Mouse (Mus musculus): Measurements from ENCODE around the gene Src. TPM values are rescaled to one million over a fixed set of nuclear protein-coding genes. Genes with fewer than 3 reads are reported as not detected.

The Src gene
- polyA plus RNA-seq, 1 experiment from 2014 or later = 34.3 TPM

DNA sequence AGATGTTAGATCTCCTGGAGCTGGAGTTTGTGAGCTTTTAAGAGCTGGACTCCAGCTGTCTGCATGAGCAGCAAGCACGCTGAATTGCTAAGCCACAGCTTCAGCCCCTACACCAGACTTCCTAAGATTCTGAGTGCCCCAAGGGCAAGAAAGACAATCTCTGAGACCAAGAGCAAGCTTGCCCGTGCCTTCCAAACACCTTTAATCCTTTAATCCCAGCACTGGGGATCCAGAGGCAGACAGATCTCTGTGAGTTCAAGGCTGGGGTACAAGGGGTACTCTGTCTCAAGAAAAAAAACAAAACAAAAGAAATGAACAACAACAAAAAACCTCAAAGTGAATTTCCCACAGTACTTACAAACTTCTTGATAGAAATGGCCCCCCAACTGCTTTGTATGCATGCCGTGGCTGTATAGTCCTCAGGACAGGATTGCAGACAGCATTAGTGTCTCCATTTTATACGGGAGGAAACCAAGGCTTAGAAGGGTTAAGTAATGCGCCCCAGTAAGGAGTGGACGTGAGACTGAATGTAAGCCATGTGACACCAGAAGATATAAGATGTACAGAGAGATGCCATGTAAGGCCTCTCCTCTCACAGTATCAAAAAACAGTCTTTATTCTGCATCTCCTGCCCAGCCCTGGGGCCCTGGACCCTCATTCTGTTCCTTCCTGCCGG is 68.9 kb downstream of the Src start:
- Histone ChIP-seq H3K27me3 (ENCODE audit: control insufficient read depth, insufficient read depth, low read length) (no peaks in the 10 kb centered on the region), H3K9me3 (ENCODE audit: control insufficient read depth, low read length) (no peaks in the 10 kb centered on the region), H3K4me3 (replicated peaks; ENCODE audit: low read depth, low read length) (no peak overlapping the region), H3K36me3 (ENCODE audit: control insufficient read depth, insufficient read depth, low read length) (no peaks in the 10 kb centered on the region), H3K9ac (replicated peaks; ENCODE audit: low read length) (peak overlapping the region; percentile 31; the same call in 1 of the 2 replicates), H3K4me1 (ENCODE audit: control insufficient read depth, insufficient read depth, low read length) (peaks cover 27% of the 10 kb centered on the region), H3K27ac (replicated peaks; ENCODE audit: low read depth, low read length) (peak overlapping the region; percentile 92), H3K4me2 (ENCODE audit: low read length) (peak overlapping the region; percentile 29; the same call in 1 of the 2 replicates)
- 9% methylated on average over 7 of the region's 7 CpGs for WGBS
- peak; percentile 14; the same call in 1 of the 2 replicates for ATAC-seq (ENCODE audit: low FRiP score, low TSS enrichment)
- DNase-seq = no peak

DNA sequence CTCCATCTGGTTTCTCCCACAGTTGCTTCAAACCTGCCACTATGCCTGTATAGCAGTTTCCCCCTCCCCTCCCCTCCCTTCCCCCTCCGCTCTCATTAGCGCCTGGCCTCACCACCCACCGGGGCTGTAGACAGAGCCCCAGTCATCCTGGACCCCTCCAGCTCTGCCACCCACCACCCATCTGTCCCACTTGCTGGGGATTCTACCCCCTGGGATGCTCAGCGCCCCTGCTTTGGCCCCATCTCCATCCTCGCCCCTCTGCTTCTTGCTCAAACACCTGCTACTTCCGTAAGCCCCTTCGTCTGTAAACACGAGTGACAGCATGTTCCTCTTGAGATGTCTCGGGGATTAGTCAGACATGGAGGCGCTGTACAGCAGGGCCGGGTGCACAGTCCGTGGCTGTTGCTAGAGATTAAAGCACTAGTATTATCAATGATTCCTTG is 69.5 kb downstream of the Src start:
- Histone ChIP-seq H3K4me1 (ENCODE audit: control insufficient read depth, insufficient read depth, low read length) (peaks cover 21% of the 10 kb centered on the region), H3K4me2 (ENCODE audit: low read length) (peak overlapping the region; percentile 29), H3K27me3 (ENCODE audit: control insufficient read depth, insufficient read depth, low read length) (no peaks in the 10 kb centered on the region), H3K9me3 (ENCODE audit: control insufficient read depth, low read length) (no peaks in the 10 kb centered on the region), H3K9ac (replicated peaks; ENCODE audit: low read length) (peak overlapping the region; percentile 31; the same call in 1 of the 2 replicates), H3K4me3 (replicated peaks; ENCODE audit: low read depth, low read length) (no peak overlapping the region), H3K27ac (replicated peaks; ENCODE audit: low read depth, low read length) (peak overlapping the region; percentile 92), H3K36me3 (ENCODE audit: control insufficient read depth, insufficient read depth, low read length) (no peaks in the 10 kb centered on the region)
- ATAC-seq (ENCODE audit: low FRiP score, low TSS enrichment) (peak; percentile 79), DNase-seq (peak; percentile 73)
- 2% methylated on average over 12 of the region's 12 CpGs for WGBS

- Histone ChIP-seq H3K4me2 (ENCODE audit: low read length) (no peak overlapping the region), H3K4me1 (ENCODE audit: control insufficient read depth, insufficient read depth, low read length) (peaks cover 9% of the 10 kb centered on the region), H3K27me3 (ENCODE audit: control insufficient read depth, insufficient read depth, low read length) (no peaks in the 10 kb centered on the region), H3K36me3 (ENCODE audit: control insufficient read depth, insufficient read depth, low read length) (no peaks in the 10 kb centered on the region), H3K27ac (replicated peaks; ENCODE audit: low read depth, low read length) (no peak overlapping the region), H3K9me3 (ENCODE audit: control insufficient read depth, low read length) (no peaks in the 10 kb centered on the region), H3K9ac (replicated peaks; ENCODE audit: low read length) (no peak overlapping the region), H3K4me3 (replicated peaks; ENCODE audit: low read depth, low read length) (no peak overlapping the region)
- 95% methylated on average over 3 of the region's 3 CpGs for WGBS
- no peak for ATAC-seq (ENCODE audit: low FRiP score, low TSS enrichment)
- DNase-seq = no peak
Measured at GRCm38 (mm10) chr2:157493240-157493639, 75.0 kb downstream of the Src start.

- Histone ChIP-seq H3K4me1 (ENCODE audit: control insufficient read depth, insufficient read depth, low read length) (peaks cover 16% of the 10 kb centered on the region), H3K9ac (replicated peaks; ENCODE audit: low read length) (no peak overlapping the region), H3K4me3 (replicated peaks; ENCODE audit: low read depth, low read length) (no peak overlapping the region), H3K9me3 (ENCODE audit: control insufficient read depth, low read length) (no peaks in the 10 kb centered on the region), H3K36me3 (ENCODE audit: control insufficient read depth, insufficient read depth, low read length) (no peaks in the 10 kb centered on the region), H3K27me3 (ENCODE audit: control insufficient read depth, insufficient read depth, low read length) (no peaks in the 10 kb centered on the region), H3K4me2 (ENCODE audit: low read length) (no peak overlapping the region), H3K27ac (replicated peaks; ENCODE audit: low read depth, low read length) (peak overlapping the region; percentile 37)
- 5% methylated on average over 4 of the region's 4 CpGs for WGBS
- peak; percentile 65 for DNase-seq
- ATAC-seq (ENCODE audit: low FRiP score, low TSS enrichment) = peak; percentile 37; the same call in 1 of the 2 replicates
Measured at GRCm38 (mm10) chr2:157498529-157498928, 80.3 kb downstream of the Src start.

- peaks cover 16% of the 10 kb centered on the region for H3K4me1 ChIP-seq (ENCODE audit: control insufficient read depth, insufficient read depth, low read length)
- no peaks in the 10 kb centered on the region for H3K36me3 ChIP-seq (ENCODE audit: control insufficient read depth, insufficient read depth, low read length)
- no peaks in the 10 kb centered on the region for H3K27me3 ChIP-seq (ENCODE audit: control insufficient read depth, insufficient read depth, low read length)
- ATAC-seq (ENCODE audit: low FRiP score, low TSS enrichment) (no peak), DNase-seq (no peak)
- 93% methylated on average over 2 of the region's 2 CpGs for WGBS
- H3K9me3 ChIP-seq (ENCODE audit: control insufficient read depth, low read length) = no peaks in the 10 kb centered on the region
- H3K4me3 ChIP-seq (replicated peaks; ENCODE audit: low read depth, low read length) = no peak overlapping the region
- H3K4me2 ChIP-seq (ENCODE audit: low read length) = no peak overlapping the region
- H3K9ac ChIP-seq (replicated peaks; ENCODE audit: low read length) = no peak overlapping the region
- no peak overlapping the region for H3K27ac ChIP-seq (replicated peaks; ENCODE audit: low read depth, low read length)
Measured at GRCm38 (mm10) chr2:157500364-157500763, 82.1 kb downstream of the Src start.

- DNase-seq = no peak
- H3K36me3 ChIP-seq (ENCODE audit: control insufficient read depth, insufficient read depth, low read length) = no peaks in the 10 kb centered on the region
- no peak overlapping the region for H3K9ac ChIP-seq (replicated peaks; ENCODE audit: low read length)
- peaks cover 18% of the 10 kb centered on the region for H3K4me1 ChIP-seq (ENCODE audit: control insufficient read depth, insufficient read depth, low read length)
- H3K27ac ChIP-seq (replicated peaks; ENCODE audit: low read depth, low read length) = no peak overlapping the region
- ATAC-seq (ENCODE audit: low FRiP score, low TSS enrichment) = no peak
- WGBS = 92% methylated on average over 4 of the region's 4 CpGs
- no peaks in the 10 kb centered on the region for H3K27me3 ChIP-seq (ENCODE audit: control insufficient read depth, insufficient read depth, low read length)
- no peak overlapping the region for H3K4me3 ChIP-seq (replicated peaks; ENCODE audit: low read depth, low read length)
- no peaks in the 10 kb centered on the region for H3K9me3 ChIP-seq (ENCODE audit: control insufficient read depth, low read length)
- no peak overlapping the region for H3K4me2 ChIP-seq (ENCODE audit: low read length)
Measured at GRCm38 (mm10) chr2:157501324-157501723, 83.1 kb downstream of the Src start.

- H3K4me1 ChIP-seq (ENCODE audit: control insufficient read depth, insufficient read depth, low read length) = peaks cover 20% of the 10 kb centered on the region
- H3K36me3 ChIP-seq (ENCODE audit: control insufficient read depth, insufficient read depth, low read length) = no peaks in the 10 kb centered on the region
- H3K27ac ChIP-seq (replicated peaks; ENCODE audit: low read depth, low read length) = peak overlapping the region; percentile 62
- no peak overlapping the region for H3K4me3 ChIP-seq (replicated peaks; ENCODE audit: low read depth, low read length)
- H3K9me3 ChIP-seq (ENCODE audit: control insufficient read depth, low read length) = no peaks in the 10 kb centered on the region
- no peak; the same call in 1 of the 2 replicates for ATAC-seq (ENCODE audit: low FRiP score, low TSS enrichment)
- WGBS = 24% methylated on average over 14 of the region's 14 CpGs
- H3K27me3 ChIP-seq (ENCODE audit: control insufficient read depth, insufficient read depth, low read length) = no peaks in the 10 kb centered on the region
- no peak overlapping the region for H3K9ac ChIP-seq (replicated peaks; ENCODE audit: low read length)
- peak overlapping the region; percentile 27 for H3K4me2 ChIP-seq (ENCODE audit: low read length)
- peak; percentile 77 for DNase-seq
Measured at GRCm38 (mm10) chr2:157506779-157507178, 88.5 kb downstream of the Src start.

DNA sequence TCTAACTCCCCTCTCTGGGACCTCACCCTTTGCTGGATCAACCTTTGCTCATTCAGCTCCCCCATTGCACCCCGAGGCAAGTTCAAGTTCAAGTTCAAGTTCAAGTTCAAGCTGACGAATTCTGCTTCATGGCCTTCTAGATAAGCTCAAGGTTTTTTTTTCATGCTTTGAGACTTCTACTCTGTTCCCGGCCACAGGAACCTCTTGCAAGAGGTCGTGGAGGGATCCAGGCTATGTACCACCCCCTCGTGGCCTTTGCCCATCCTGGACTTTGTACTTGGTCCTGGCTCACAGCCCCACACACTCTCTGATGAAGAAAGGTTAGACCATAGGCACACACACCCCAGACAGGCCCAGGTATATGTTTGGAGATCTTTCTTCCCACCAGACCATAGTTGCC is 90.9 kb downstream of the Src start:
- H3K4me1 ChIP-seq (ENCODE audit: control insufficient read depth, insufficient read depth, low read length) = peaks cover 30% of the 10 kb centered on the region
- ATAC-seq (ENCODE audit: low FRiP score, low TSS enrichment) = no peak
- 84% methylated on average over 5 of the region's 5 CpGs for WGBS

GRCm38 (mm10) chr2:157510031-157510430 is 91.8 kb downstream of the Src start:
- ATAC-seq (ENCODE audit: low FRiP score, low TSS enrichment) = no peak
- Histone ChIP-seq H3K27me3 (ENCODE audit: control insufficient read depth, insufficient read depth, low read length) (no peaks in the 10 kb centered on the region), H3K4me2 (ENCODE audit: low read length) (no peak overlapping the region), H3K27ac (replicated peaks; ENCODE audit: low read depth, low read length) (no peak overlapping the region), H3K9ac (replicated peaks; ENCODE audit: low read length) (no peak overlapping the region), H3K9me3 (ENCODE audit: control insufficient read depth, low read length) (no peaks in the 10 kb centered on the region), H3K4me3 (replicated peaks; ENCODE audit: low read depth, low read length) (no peak overlapping the region), H3K36me3 (ENCODE audit: control insufficient read depth, insufficient read depth, low read length) (no peaks in the 10 kb centered on the region), H3K4me1 (ENCODE audit: control insufficient read depth, insufficient read depth, low read length) (peaks cover 38% of the 10 kb centered on the region)
- no peak for DNase-seq
- 67% methylated on average over 4 of the region's 4 CpGs for WGBS

More for the DNA sequence above, 90.9 kb downstream of the Src start:
- no peak overlapping the region for H3K4me2 ChIP-seq (ENCODE audit: low read length)
- H3K27me3 ChIP-seq (ENCODE audit: control insufficient read depth, insufficient read depth, low read length) = no peaks in the 10 kb centered on the region
- no peaks in the 10 kb centered on the region for H3K9me3 ChIP-seq (ENCODE audit: control insufficient read depth, low read length)
- no peak overlapping the region for H3K9ac ChIP-seq (replicated peaks; ENCODE audit: low read length)
- H3K36me3 ChIP-seq (ENCODE audit: control insufficient read depth, insufficient read depth, low read length) = no peaks in the 10 kb centered on the region
- H3K27ac ChIP-seq (replicated peaks; ENCODE audit: low read depth, low read length) = no peak overlapping the region
- DNase-seq = no peak
- no peak overlapping the region for H3K4me3 ChIP-seq (replicated peaks; ENCODE audit: low read depth, low read length)
